Mouse (Mus musculus) naive thymus-derived CD4-positive, alpha-beta T cell, adult 5 months (primary cell): ENCODE results near the gene Chst13. TPM values are rescaled to one million over a fixed set of nuclear protein-coding genes. Genes with fewer than 3 reads are reported as not detected.

Source experiments
- polyA plus RNA-seq: library from polyadenylated mRNA; unstranded; fragments of 100-300 nt; shearing (Covaris generic); gene quantifications from one replicate; pipeline ENCODE4 v1.2.1, GENCODE M21; 2017

Chst13 gene
- polyA plus RNA-seq = not detected

DNA sequence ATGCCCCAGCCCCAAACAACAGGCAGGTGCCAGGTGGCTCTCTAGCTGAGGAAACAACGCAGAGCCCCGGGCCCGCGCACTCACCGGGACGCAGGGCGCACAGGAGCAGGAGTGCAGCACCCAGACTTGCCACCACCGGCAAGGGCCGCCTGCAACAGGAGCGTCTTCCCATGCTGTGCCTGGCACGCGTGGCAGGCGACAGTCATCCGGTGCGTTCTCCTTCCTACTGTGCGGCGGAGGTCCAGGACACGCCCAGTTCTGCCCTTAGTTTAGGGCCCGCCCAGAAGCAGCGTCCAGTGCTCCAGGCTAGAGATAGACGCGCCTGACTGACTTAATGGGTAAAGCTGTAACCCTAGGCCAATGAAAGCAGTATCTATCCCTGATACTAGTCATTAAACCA is at the start of gene Chst13:
TSS of gene Chst13 (minus strand) at position 195 of the 400 bp plus-strand sequence.

DNA sequence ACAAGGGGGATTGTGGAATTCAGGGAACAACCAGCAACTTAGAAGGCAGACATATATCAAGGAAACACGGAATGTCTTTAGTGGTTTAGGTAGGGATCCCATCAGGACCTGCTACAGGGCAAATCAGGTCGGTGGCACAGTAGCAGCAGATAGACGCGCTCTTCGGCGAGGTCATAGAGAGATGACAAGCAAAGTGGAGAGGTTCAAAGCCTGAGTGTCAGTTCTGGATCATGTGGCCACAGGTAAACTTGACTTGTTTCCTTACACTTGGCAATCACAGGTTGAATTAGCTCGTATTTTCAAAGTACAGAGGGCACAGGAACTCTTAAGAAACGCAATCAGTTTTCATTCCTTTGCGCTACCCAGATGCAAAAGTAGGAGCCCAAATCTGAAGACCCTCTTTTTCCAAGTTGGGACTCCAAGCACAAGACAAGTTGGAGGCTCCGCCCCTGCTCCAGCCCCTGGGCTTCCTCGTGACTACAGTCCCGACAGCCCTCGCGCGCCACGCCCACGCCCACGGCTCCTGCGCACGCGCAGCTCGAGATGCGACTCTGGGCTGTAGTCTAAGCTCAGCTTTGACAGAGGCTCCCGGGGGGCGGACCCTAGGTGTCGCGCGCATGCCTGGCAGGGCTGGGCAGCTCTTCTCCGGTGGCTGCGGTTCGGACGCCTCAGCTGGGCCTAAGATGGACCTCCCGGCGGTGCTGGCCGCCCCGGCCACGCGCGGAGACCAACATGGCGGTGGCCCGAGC is 44.2 kb upstream of the Chst13 start, which contains the start of gene Zxdc:
TSS of gene Zxdc (plus strand) at position 517 of the 749 bp plus-strand sequence.

DNA sequence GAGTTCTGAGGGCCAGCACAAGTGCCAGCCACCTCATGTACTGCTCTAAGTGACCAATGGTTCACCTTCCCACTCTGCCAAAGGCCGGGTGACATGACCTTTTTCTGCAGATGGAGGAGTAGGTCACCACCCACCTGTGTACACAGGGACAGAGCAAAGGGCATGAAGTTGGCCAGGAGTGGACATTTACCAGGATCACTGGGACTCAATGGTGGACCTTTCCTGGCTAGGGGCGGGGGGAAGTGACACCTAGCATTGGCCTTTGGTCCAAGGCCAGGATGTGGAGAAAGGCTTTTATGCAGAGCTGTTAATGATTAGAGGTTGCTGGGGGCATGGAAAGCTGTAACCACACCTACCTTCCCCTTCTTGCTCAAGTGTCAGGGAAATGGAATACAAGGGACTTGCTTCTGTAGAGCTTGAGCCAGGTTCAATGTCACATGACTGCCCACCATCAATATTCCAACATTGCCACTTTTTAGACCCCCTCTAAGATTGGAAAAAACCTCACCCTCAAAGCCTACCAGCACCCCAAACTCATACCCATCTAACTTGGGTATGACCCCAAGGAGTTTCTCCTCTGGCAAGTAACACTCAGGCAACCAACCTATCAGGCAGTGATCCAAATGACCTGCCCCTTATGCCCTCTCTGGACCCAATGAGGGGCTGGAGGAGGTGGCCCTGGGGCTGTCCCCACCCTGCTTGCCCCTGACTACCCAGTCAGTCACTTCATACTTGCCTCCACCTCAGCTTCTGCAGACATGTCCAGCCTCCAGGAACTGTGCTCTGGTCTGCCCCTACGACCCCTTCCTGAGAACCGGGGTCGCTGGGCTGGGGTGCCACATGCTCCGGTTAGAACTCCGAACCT is 7.8 kb upstream of the Chst13 start, which contains the start of gene Uroc1:
TSS of gene Uroc1 (plus strand) at position 724 of the 865 bp plus-strand sequence.

DNA sequence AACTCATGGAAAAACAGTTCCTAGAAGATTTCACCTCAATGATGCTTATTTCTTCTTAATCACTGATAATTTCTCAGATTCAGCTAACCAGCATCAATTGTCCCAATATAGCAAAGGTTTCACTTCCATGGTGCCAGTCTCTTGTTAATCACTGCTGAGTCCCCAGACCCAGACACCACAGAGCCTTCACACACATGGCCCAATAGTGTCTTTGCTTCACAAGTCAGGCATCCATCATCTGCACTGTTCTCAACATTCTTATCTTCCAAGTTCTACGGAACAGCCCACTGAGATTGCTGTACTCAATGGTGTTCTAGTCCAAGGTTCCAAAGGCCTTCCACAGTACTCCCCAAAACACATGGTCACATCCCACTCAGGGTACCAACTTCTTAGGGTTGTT is 24.1 kb downstream of the Chst13 start, which contains the start of gene BC048671:
TSS of gene BC048671 (plus strand) at position 301 of the 400 bp plus-strand sequence.

Other genes starting within 250 kb of the Chst13 start
- 0.05 TPM for gene Vmn1r49, start 246.7 kb downstream of the Chst13 start, polyA plus RNA-seq
- not detected for gene Vmn1r50, start 223.8 kb downstream of the Chst13 start, polyA plus RNA-seq
- gene Vmn1r51, start 202.6 kb downstream of the Chst13 start, polyA plus RNA-seq = not detected
- gene Vmn1r52, start 150.4 kb downstream of the Chst13 start, polyA plus RNA-seq = not detected
- not detected for gene V1ra8, start 122.4 kb downstream of the Chst13 start, polyA plus RNA-seq
- not detected for gene Vmn1r53, start 100.7 kb downstream of the Chst13 start, polyA plus RNA-seq
- gene Vmn1r54, start 78.9 kb downstream of the Chst13 start, polyA plus RNA-seq = not detected
- gene BC048671, start 24.0 kb downstream of the Chst13 start, polyA plus RNA-seq = not detected
- not detected for gene Uroc1, start 8.1 kb upstream of the Chst13 start, polyA plus RNA-seq
- 44.7 TPM for gene Zxdc, start 44.3 kb upstream of the Chst13 start, polyA plus RNA-seq
- 0.11 TPM for gene Cfap100, start 103.6 kb upstream of the Chst13 start, polyA plus RNA-seq
- gene Klf15, start 137.4 kb upstream of the Chst13 start, polyA plus RNA-seq = not detected
- gene Aldh1l1, start 161.2 kb upstream of the Chst13 start, polyA plus RNA-seq = 1.7 TPM